Mouse (Mus musculus): ENCODE measurements around the gene Denr.
A peak's percentile ranks its signal among the peaks of the same experiment; 100 is the strongest.

Denr gene

GRCm38 (mm10) chr5:123906976-123907630 is at the start of gene Denr:
TSS of gene Denr (plus strand) at chr5:123907175.
- DNase-seq = peak; percentile 100

- no peak for DNase-seq
These were observed 48.2 kb upstream of the Denr start for GRCm38 (mm10) chr5:123858798-123859197.

- no peak for DNase-seq
These were observed 44.3 kb upstream of the Denr start for GRCm38 (mm10) chr5:123862374-123863350.

GRCm38 (mm10) chr5:123863934-123864333 is 43.0 kb upstream of the Denr start:
- no peak for DNase-seq

- no peak for DNase-seq
These were observed 41.6 kb upstream of the Denr start, which contains the start of gene Hcar2 for GRCm38 (mm10) chr5:123865365-123865764. TSS of gene Hcar2 (minus strand) at chr5:123865499.

GRCm38 (mm10) chr5:123866457-123866856 is 40.5 kb upstream of the Denr start:
- DNase-seq = no peak

- no peak for DNase-seq
These were observed 37.4 kb upstream of the Denr start for GRCm38 (mm10) chr5:123869615-123870014.

- DNase-seq = no peak
These were observed 32.8 kb upstream of the Denr start for GRCm38 (mm10) chr5:123874177-123874576.

- DNase-seq = no peak
These were observed 28.9 kb upstream of the Denr start for GRCm38 (mm10) chr5:123878056-123878455.

GRCm38 (mm10) chr5:123879928-123880327 is 27.0 kb upstream of the Denr start, which contains the start of gene Hcar1:
TSS of gene Hcar1 (minus strand) at chr5:123880020.
- DNase-seq = no peak

- no peak for DNase-seq
These were observed 26.2 kb upstream of the Denr start for GRCm38 (mm10) chr5:123880778-123881177.

- DNase-seq = no peak
These were observed 23.1 kb upstream of the Denr start for GRCm38 (mm10) chr5:123883891-123884290.

- DNase-seq = no peak
These were observed 22.6 kb upstream of the Denr start for GRCm38 (mm10) chr5:123884332-123884731.

- no peak for DNase-seq
These were observed 20.6 kb upstream of the Denr start for GRCm38 (mm10) chr5:123886365-123886764.

- no peak for DNase-seq
These were observed 16.7 kb upstream of the Denr start for GRCm38 (mm10) chr5:123890312-123890711.

GRCm38 (mm10) chr5:123890987-123891386 is 16.0 kb upstream of the Denr start:
- DNase-seq = no peak

- peak in 1 of 2 experiments; percentile 47 for DNase-seq
These were observed 15.3 kb upstream of the Denr start for GRCm38 (mm10) chr5:123891669-123892068.

GRCm38 (mm10) chr5:123893520-123893919 is 13.5 kb upstream of the Denr start:
- DNase-seq = no peak

- DNase-seq = no peak
These were observed 10.6 kb upstream of the Denr start for GRCm38 (mm10) chr5:123896395-123896794.

- DNase-seq = no peak
These were observed 9.6 kb upstream of the Denr start for GRCm38 (mm10) chr5:123897352-123897751.

- no peak for DNase-seq
These were observed 2.8 kb upstream of the Denr start for GRCm38 (mm10) chr5:123904059-123904672.

- DNase-seq = no peak
These were observed 614 bp upstream of the Denr start for GRCm38 (mm10) chr5:123906146-123906975.
